Mouse (Mus musculus): ENCODE results near the gene Rbm10. TPM values are rescaled to one million over a fixed set of nuclear protein-coding genes. Genes with fewer than 3 reads are reported as not detected.
A peak's percentile ranks its signal among the peaks of the same experiment; 100 is the strongest.

Gene Rbm10
- 10 to 100 TPM in 1 of 2 experiments, 1 to 10 TPM in 1; 9.8 to 11.1 TPM for total RNA-seq (2021)
- long read RNA-seq, experiment 1, transcript Rbm10-203 (23 exons, 3,172 nt): major isoform, 5 of 23 reads
- long read RNA-seq, experiment 1, partial matches to known transcripts: 5 of 23 reads
- long read RNA-seq, experiment 1, other reads (novel, unspliced or antisense): 11 of 23 reads
- long read RNA-seq, experiment 2, transcript Rbm10-203 (23 exons, 3,172 nt): major isoform, 7 of 27 reads
- long read RNA-seq, experiment 2, partial matches to known transcripts: 12 of 27 reads
- long read RNA-seq, experiment 2, other reads (novel, unspliced or antisense): 6 of 27 reads

GRCm38 (mm10) chrX:20617176-20617902, at the start of gene Rbm10, which contains the start of gene Ndufb11:
Gene Rbm10 (plus strand): TSS chrX:20617503.
Gene Ndufb11 (minus strand): TSS chrX:20617619.
- intact Hi-C loops (cut with DNase I): no loop called here
- H3K27ac ChIP-seq: peak within 1 kb of the TSS; percentile 94
- no peak for TF ChIP-seq CTCF (IDR thresholded peaks at IDR 0.05)
- peak; percentile 87 for DNase-seq
- peak within 1 kb of the TSS; percentile 85 for H3K4me3 ChIP-seq

GRCm38 (mm10) chrX:20571024-20571423, 46.3 kb upstream of the Rbm10 start:
- no peak overlapping the region for H3K27ac ChIP-seq
- no peak for DNase-seq
- no peak for TF ChIP-seq CTCF (IDR thresholded peaks at IDR 0.05)
- intact Hi-C loops (cut with DNase I): no loop called here
- H3K4me3 ChIP-seq: no peak overlapping the region

- intact Hi-C loops (cut with DNase I): no loop called here
- no peak overlapping the region for H3K27ac ChIP-seq
- H3K4me3 ChIP-seq: no peak overlapping the region
- DNase-seq: no peak
- no peak for TF ChIP-seq CTCF (IDR thresholded peaks at IDR 0.05)
Measured at GRCm38 (mm10) chrX:20572683-20573082, 44.6 kb upstream of the Rbm10 start.

- intact Hi-C loops (cut with DNase I): no loop called here
- no peak overlapping the region for H3K27ac ChIP-seq
- no peak for DNase-seq
- TF ChIP-seq CTCF (IDR thresholded peaks at IDR 0.05): no peak
- H3K4me3 ChIP-seq: no peak overlapping the region
Measured at GRCm38 (mm10) chrX:20573927-20574326, 43.4 kb upstream of the Rbm10 start.

- DNase-seq: no peak
- TF ChIP-seq CTCF (IDR thresholded peaks at IDR 0.05): peak; percentile 61
- no peak overlapping the region for H3K4me3 ChIP-seq
- no peak overlapping the region for H3K27ac ChIP-seq
- intact Hi-C loops (cut with DNase I): loop anchor here (5.0 to 10.0 kb wide), 2 partner anchors 223 to 566 kb away; partner anchors contain the start of gene Rp2
Measured at GRCm38 (mm10) chrX:20587968-20588367, 29.3 kb upstream of the Rbm10 start.

- intact Hi-C loops (cut with DNase I): no loop called here
- DNase-seq: no peak
- TF ChIP-seq CTCF (IDR thresholded peaks at IDR 0.05): no peak
- Histone ChIP-seq H3K4me3 (no peak overlapping the region), H3K27ac (no peak overlapping the region)
Measured at GRCm38 (mm10) chrX:20608500-20608899, 8.8 kb upstream of the Rbm10 start.

GRCm38 (mm10) chrX:20616861-20617175, 485 bp upstream of the Rbm10 start:
- intact Hi-C loops (cut with DNase I): no loop called here

GRCm38 (mm10) chrX:20617903-20618399, 648 bp downstream of the Rbm10 start:
- peak; percentile 48 for DNase-seq
- intact Hi-C loops (cut with DNase I): no loop called here
- no peak for TF ChIP-seq CTCF (IDR thresholded peaks at IDR 0.05)
- Histone ChIP-seq H3K4me3 (peak overlapping the region; percentile 85), H3K27ac (peak overlapping the region; percentile 94)

More at GRCm38 (mm10) chrX:20616861-20617175, 485 bp upstream of the Rbm10 start:
- DNase-seq: no peak
- Histone ChIP-seq H3K27ac (peak overlapping the region; percentile 94), H3K4me3 (peak overlapping the region; percentile 85)
- TF ChIP-seq CTCF (IDR thresholded peaks at IDR 0.05): no peak

- H3K4me3 ChIP-seq: no peak overlapping the region
- H3K27ac ChIP-seq: no peak overlapping the region
- DNase-seq: no peak
- intact Hi-C loops (cut with DNase I): no loop called here
- TF ChIP-seq CTCF (IDR thresholded peaks at IDR 0.05): no peak
Measured at GRCm38 (mm10) chrX:20638141-20638540, 20.8 kb downstream of the Rbm10 start.

- Histone ChIP-seq H3K27ac (no peak overlapping the region), H3K4me3 (no peak overlapping the region)
- DNase-seq: no peak
- TF ChIP-seq CTCF (IDR thresholded peaks at IDR 0.05): no peak
- intact Hi-C loops (cut with DNase I): no loop called here
Measured at GRCm38 (mm10) chrX:20644780-20645179, 27.5 kb downstream of the Rbm10 start.

- no peak for TF ChIP-seq CTCF (IDR thresholded peaks at IDR 0.05)
- DNase-seq: no peak
- intact Hi-C loops (cut with DNase I): no loop called here
Measured at GRCm38 (mm10) chrX:20657593-20657992, 40.3 kb downstream of the Rbm10 start.

GRCm38 (mm10) chrX:20658026-20658652, 40.8 kb downstream of the Rbm10 start, which contains the start of gene Uba1:
Gene Uba1 (plus strand): TSS chrX:20658326.
- H3K27ac ChIP-seq: peak within 1 kb of the TSS; percentile 85
- H3K4me3 ChIP-seq: peak within 1 kb of the TSS; percentile 73
- intact Hi-C loops (cut with DNase I): no loop called here
- peak; percentile 76 for DNase-seq
- TF ChIP-seq CTCF (IDR thresholded peaks at IDR 0.05): no peak

More at GRCm38 (mm10) chrX:20657593-20657992, 40.3 kb downstream of the Rbm10 start:
- H3K27ac ChIP-seq: no peak overlapping the region
- H3K4me3 ChIP-seq: peak overlapping the region; percentile 73

Measured in gastrocnemius, adult 2 months (tissue).